Mouse (Mus musculus) ovary, postnatal 36 days (tissue): Measurements from ENCODE around the gene Aph1c.
"Not testable (repeated sequence)": the region's sequence is repeated elsewhere in the genome, so short reads cannot be mapped to it uniquely, and the experiment has no call there.

ENCODE experiments used
- DNase-seq: peaks from one replicate; pipeline ENCODE4 v3.0.0; 2022; ENCODE audit warnings: low spot score, mixed read lengths

The Aph1c gene

GRCm38 (mm10) chr9:66832366-66832908 is 2.1 kb downstream of the Aph1c start:
- DNase-seq: no peak

GRCm38 (mm10) chr9:66825990-66826389 is 8.5 kb downstream of the Aph1c start:
- no peak for DNase-seq

DNA sequence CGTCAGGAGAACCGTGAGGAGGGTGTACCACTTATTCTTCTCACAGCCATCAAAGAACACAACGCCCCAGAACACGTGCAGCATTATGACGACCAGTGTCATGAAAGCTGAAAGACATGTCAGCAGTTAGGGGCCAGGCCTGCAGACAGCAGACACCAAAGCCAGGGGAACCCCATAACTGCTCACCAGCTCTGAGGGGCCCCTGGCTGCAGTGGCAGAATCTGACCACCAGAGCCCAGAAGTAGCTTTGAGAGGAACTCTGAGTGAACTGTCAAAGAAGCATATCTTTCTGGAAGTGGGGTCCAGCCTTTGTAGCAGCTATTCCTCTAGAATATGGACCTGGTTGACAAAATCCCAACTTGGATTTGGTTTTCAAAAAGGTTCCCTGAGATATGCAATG is 12.3 kb downstream of the Aph1c start:
- not testable (repeated sequence) for DNase-seq

DNA sequence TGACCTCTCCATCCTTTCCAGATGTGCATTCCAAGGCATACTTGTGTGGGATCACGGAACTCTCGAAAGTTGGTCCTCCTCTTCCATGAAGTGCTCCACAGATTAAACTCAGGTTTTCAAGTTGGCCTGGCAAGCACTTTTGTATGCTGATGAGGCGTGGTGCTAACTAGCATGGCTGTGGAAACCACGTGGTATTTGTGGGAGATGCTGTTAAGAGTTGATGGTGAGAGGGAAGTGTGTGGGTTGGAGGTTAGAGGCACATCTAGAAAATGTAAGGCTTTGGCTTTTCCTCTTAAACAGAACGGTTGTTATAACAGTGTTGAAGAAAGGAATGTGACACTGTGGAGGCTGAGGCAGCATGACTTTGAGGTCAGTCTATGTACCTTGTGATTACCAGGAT is 13.5 kb downstream of the Aph1c start:
- DNase-seq: no peak

DNA sequence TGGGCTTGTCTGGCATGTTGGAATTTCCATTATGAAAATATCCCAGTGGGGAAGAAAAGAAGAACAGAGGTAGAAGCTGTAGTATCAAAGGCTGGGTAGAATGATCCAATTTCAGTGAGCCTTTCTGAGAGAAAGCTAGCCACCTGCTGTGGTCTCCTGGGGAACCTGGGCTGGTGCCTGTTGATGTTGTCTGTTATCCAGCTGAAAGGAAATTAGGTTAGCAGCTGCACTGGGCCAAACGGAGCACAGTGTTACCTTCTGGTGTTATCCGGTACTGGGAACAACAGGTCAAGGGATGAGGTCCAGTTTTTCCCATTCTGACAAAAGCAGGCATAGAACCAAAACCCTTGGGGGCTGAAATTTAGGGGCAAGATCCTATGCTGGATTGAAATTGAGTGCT is 21.1 kb downstream of the Aph1c start:
- no peak for DNase-seq

GRCm38 (mm10) chr9:66805951-66806350 is 28.6 kb downstream of the Aph1c start:
- DNase-seq: peak; percentile 12

DNA sequence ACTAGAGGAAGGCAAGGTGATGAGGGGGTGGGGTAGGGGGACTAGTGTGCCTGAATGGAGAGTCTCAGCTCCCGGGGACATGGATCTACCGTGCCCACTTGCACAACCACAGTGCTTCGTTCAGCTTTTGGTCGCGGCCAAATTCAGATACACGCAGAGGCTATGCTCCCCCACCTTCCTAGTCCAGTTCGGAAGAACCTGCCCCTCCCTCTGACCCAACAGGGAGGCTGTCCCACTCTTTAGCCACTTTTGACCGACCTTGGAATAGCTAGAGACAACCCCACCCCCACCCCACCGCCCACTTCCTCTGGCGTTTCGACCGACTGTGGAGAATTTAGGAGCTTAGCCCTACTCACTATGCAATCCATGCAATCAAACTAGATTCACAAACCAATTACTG is 32.6 kb downstream of the Aph1c start:
- no peak for DNase-seq

DNA sequence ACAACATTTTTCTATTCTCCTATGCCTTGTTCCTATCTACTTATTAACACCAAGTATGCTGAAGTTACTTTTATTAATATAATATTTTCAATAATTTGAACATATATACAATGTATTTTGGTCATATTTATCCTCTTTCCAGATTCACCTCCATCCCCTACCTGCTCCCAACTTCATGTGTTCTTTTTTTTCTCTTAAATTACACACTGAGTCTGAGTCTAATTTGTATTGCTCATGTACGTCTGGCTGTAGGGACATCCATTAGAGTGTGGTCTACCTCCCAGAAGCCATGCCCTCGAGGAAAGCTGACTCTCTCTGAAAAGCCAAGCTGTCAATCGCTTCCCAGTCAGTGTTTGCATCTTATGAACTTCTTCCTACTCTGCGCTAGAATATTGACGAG is 37.8 kb downstream of the Aph1c start, which contains the start of gene Gm10647:
Gene Gm10647, plus strand, starts transcription at position 301 of the 400 bp plus-strand sequence.
- no peak for DNase-seq

- peak; percentile 96 for DNase-seq
Observed at GRCm38 (mm10) chr9:66795464-66796324, 38.8 kb downstream of the Aph1c start, which contains the start of gene Aph1b. Gene Aph1b (minus strand): TSS chr9:66795490.

DNA sequence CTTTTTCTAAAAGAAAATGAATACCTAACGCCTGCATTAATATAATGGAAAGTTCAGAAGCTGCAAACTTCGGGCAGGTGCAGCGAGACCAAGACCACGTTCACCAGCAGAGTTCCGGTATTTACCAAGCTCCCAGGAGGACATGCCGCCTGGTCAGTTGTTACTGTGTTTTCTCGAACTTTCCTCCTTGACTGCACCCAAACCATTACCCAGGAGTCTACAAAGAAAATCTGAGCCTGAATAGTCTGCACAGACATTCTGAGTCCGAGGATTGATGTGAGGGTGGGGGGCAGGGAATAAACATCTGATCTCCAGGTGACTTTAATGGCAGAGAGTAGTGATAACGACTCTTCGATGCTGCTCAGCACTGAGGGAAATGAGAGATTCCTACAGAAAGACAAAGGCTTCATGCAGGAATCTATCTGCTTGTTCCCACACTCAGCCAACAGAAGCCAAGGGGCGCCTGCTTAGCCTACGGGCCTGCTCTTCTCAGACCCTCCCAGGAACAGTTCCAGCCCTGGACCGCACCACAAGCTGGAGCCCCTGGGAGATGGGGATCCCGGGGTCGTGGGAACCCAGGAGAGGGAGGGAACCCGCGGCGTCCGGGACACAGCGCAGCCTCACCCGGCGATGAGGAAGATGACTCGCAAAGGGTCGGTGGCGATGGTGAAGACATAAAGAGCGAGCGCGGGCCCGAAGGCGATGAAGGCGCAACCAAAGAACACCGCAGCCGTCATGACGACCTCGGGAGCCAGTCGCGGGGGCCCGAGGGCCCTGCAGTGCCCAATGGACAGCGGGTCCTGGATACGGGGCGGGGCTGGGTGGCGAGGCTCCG is 39.7 kb downstream of the Aph1c start:
- no peak for DNase-seq

GRCm38 (mm10) chr9:66787821-66788220 is 46.7 kb downstream of the Aph1c start:
- no peak for DNase-seq

DNA sequence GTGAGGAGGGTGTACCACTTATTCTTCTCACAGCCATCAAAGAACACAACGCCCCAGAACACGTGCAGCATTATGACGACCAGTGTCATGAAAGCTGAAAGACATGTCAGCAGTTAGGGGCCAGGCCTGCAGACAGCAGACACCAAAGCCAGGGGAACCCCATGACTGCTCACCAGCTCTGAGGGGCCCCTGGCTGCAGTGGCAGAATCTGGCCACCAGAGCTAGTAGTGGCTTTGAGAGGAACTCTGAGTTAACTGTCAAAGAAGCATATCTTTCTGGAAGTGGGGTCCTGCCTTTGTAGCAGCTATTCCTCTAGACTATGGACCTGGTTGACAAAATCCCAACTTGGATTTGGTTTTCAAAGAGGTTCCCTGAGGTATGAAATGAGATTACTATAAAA is 50.0 kb downstream of the Aph1c start:
- not testable (repeated sequence) for DNase-seq

GRCm38 (mm10) chr9:66770701-66771100 is 63.8 kb downstream of the Aph1c start:
- no peak for DNase-seq

- DNase-seq: no peak
Observed at GRCm38 (mm10) chr9:66769275-66769674, 65.3 kb downstream of the Aph1c start.

GRCm38 (mm10) chr9:66768721-66769120 is 65.8 kb downstream of the Aph1c start:
- DNase-seq: no peak
